Mouse (Mus musculus) limb, embryonic 13.5 days (tissue): ENCODE measurements around the gene Gpc6. TPM values are rescaled to one million over a fixed set of nuclear protein-coding genes. Genes with fewer than 3 reads are reported as not detected.

Source experiments
- ATAC-seq: fragments of 200-750 bp; cut with Nextera tagmentation; 2 replicates; pipeline ENCODE4 v1.8.0; 2017; ENCODE audit warnings: low read depth, moderate number of reproducible peaks, moderate TSS enrichment; ENCODE audit not compliant: low FRiP score
- H3K27ac ChIP-seq: fragments of 300-500 bp; sonication (generic); 2 replicates; pipeline ENCODE4 v1.5.1; 2015; ENCODE audit warnings: inconsistent platforms, mild to moderate bottlenecking, moderate library complexity
- H3K27me3 ChIP-seq: fragments of 300-500 bp; sonication (generic); 2 replicates; pipeline ENCODE4 v1.6.1; 2015; ENCODE audit warnings: mild to moderate bottlenecking, inconsistent platforms
- H3K36me3 ChIP-seq: fragments of 300-500 bp; sonication (generic); 2 replicates; pipeline ENCODE4 v1.6.1; 2015; ENCODE audit warnings: inconsistent platforms, mild to moderate bottlenecking, moderate library complexity
- H3K4me1 ChIP-seq: fragments of 300-500 bp; sonication (generic); 2 replicates; pipeline ENCODE4 v1.6.1; 2015; ENCODE audit warnings: inconsistent platforms
- H3K4me2 ChIP-seq: fragments of 300-500 bp; sonication (generic); replicated peaks from 2 replicates; pipeline ENCODE4 v1.6.1; 2015; ENCODE audit warnings: inconsistent platforms, mild to moderate bottlenecking, moderate library complexity
- H3K4me3 ChIP-seq: fragments of 300-500 bp; sonication (generic); 2 replicates; pipeline ENCODE4 v1.5.1; 2015; ENCODE audit warnings: moderate library complexity, mild to moderate bottlenecking, inconsistent platforms
- H3K9ac ChIP-seq: fragments of 300-500 bp; sonication (generic); 2 replicates; pipeline ENCODE4 v1.6.1; 2015; ENCODE audit warnings: mild to moderate bottlenecking, inconsistent platforms
- H3K9me3 ChIP-seq: fragments of 300-500 bp; sonication (generic); 2 replicates; pipeline ENCODE4 v1.6.1; 2016; ENCODE audit warnings: inconsistent platforms
- WGBS: fragments of 180-500 bp; shearing (Covaris S2); methylation state at CpG from one replicate; pipeline ENCODE4 v1.1.7; 2015; 5-methylcytosine and 5-hydroxymethylcytosine counted together
- polyA plus RNA-seq: library from polyadenylated mRNA; unstranded; fragments of >200 nt; fragmentation: Nextera tagmentation; extraction: Ambion mirVana; gene quantifications from 2 replicates; pipeline ENCODE4 v1.2.1, GENCODE M21; 2015

Gpc6 gene
- polyA plus RNA-seq, 1 experiment from 2014 or later = 59.6 TPM

GRCm38 (mm10) chr14:117202012-117202411, 276.9 kb downstream of the Gpc6 start:
- WGBS = 77% methylated on average over 2 of the region's 2 CpGs
- Histone ChIP-seq H3K9ac (no peak overlapping the region), H3K27me3 (no peaks in the 10 kb centered on the region), H3K27ac (no peak overlapping the region), H3K4me3 (no peak overlapping the region), H3K4me1 (no peaks in the 10 kb centered on the region), H3K36me3 (no peaks in the 10 kb centered on the region), H3K9me3 (no peaks in the 10 kb centered on the region), H3K4me2 (no peak overlapping the region)
- ATAC-seq = no peak

GRCm38 (mm10) chr14:117203960-117204359, 278.8 kb downstream of the Gpc6 start:
- no peak overlapping the region for H3K27ac ChIP-seq
- no peaks in the 10 kb centered on the region for H3K27me3 ChIP-seq
- 91% methylated on average over 3 of the region's 3 CpGs for WGBS
- H3K36me3 ChIP-seq = no peaks in the 10 kb centered on the region
- no peak overlapping the region for H3K4me2 ChIP-seq
- H3K4me3 ChIP-seq = no peak overlapping the region
- no peaks in the 10 kb centered on the region for H3K4me1 ChIP-seq
- H3K9ac ChIP-seq = no peak overlapping the region
- H3K9me3 ChIP-seq = no peaks in the 10 kb centered on the region
- no peak for ATAC-seq

GRCm38 (mm10) chr14:117214373-117214772, 289.3 kb downstream of the Gpc6 start:
- no peak overlapping the region for H3K9ac ChIP-seq
- H3K9me3 ChIP-seq = no peaks in the 10 kb centered on the region
- no peak overlapping the region for H3K4me2 ChIP-seq

GRCm38 (mm10) chr14:117226920-117227319, 301.8 kb downstream of the Gpc6 start:
- ATAC-seq = no peak

More at GRCm38 (mm10) chr14:117214373-117214772, 289.3 kb downstream of the Gpc6 start:
- no peaks in the 10 kb centered on the region for H3K36me3 ChIP-seq
- ATAC-seq = no peak
- no peak overlapping the region for H3K4me3 ChIP-seq
- H3K4me1 ChIP-seq = no peaks in the 10 kb centered on the region
- H3K27me3 ChIP-seq = no peaks in the 10 kb centered on the region
- H3K27ac ChIP-seq = no peak overlapping the region

GRCm38 (mm10) chr14:117230476-117230875, 305.4 kb downstream of the Gpc6 start:
- no peak for ATAC-seq
- no peak overlapping the region for H3K9ac ChIP-seq
- H3K4me2 ChIP-seq = no peak overlapping the region
- H3K9me3 ChIP-seq = no peaks in the 10 kb centered on the region
- H3K4me3 ChIP-seq = no peak overlapping the region
- no peaks in the 10 kb centered on the region for H3K4me1 ChIP-seq
- H3K36me3 ChIP-seq = no peaks in the 10 kb centered on the region
- 63% methylated on average over 4 of the region's 4 CpGs for WGBS
- no peak overlapping the region for H3K27ac ChIP-seq
- H3K27me3 ChIP-seq = no peaks in the 10 kb centered on the region

More at GRCm38 (mm10) chr14:117226920-117227319, 301.8 kb downstream of the Gpc6 start:
- no peak overlapping the region for H3K4me3 ChIP-seq
- no peak overlapping the region for H3K27ac ChIP-seq
- H3K4me2 ChIP-seq = no peak overlapping the region
- no peaks in the 10 kb centered on the region for H3K4me1 ChIP-seq
- H3K9ac ChIP-seq = no peak overlapping the region
- no peaks in the 10 kb centered on the region for H3K9me3 ChIP-seq
- no peaks in the 10 kb centered on the region for H3K36me3 ChIP-seq
- no peaks in the 10 kb centered on the region for H3K27me3 ChIP-seq

- Histone ChIP-seq H3K4me3 (no peak overlapping the region), H3K27me3 (no peaks in the 10 kb centered on the region), H3K9me3 (no peaks in the 10 kb centered on the region), H3K9ac (no peak overlapping the region), H3K4me1 (0 out of 2 replicates have a peak, but pooled peaks cover 3% of the 10 kb centered on the region), H3K36me3 (no peaks in the 10 kb centered on the region), H3K27ac (no peak overlapping the region), H3K4me2 (no peak overlapping the region)
- WGBS = 66% methylated on average over 6 of the region's 6 CpGs
- ATAC-seq = no peak
Measured at GRCm38 (mm10) chr14:117238226-117238625, 313.1 kb downstream of the Gpc6 start.

- H3K27ac ChIP-seq = no peak overlapping the region
- H3K4me3 ChIP-seq = no peak overlapping the region
- ATAC-seq = no peak
- no peaks in the 10 kb centered on the region for H3K36me3 ChIP-seq
- H3K9me3 ChIP-seq = no peaks in the 10 kb centered on the region
- H3K4me1 ChIP-seq = 0 out of 2 replicates have a peak, but pooled peaks cover 3% of the 10 kb centered on the region
- H3K4me2 ChIP-seq = no peak overlapping the region
- no peaks in the 10 kb centered on the region for H3K27me3 ChIP-seq
- WGBS = 35% methylated on average over 8 of the region's 8 CpGs
- H3K9ac ChIP-seq = no peak overlapping the region
Measured at GRCm38 (mm10) chr14:117239694-117240427, 314.7 kb downstream of the Gpc6 start.

GRCm38 (mm10) chr14:117245631-117246030, 320.5 kb downstream of the Gpc6 start:
- no peak overlapping the region for H3K4me3 ChIP-seq
- no peak for ATAC-seq
- H3K36me3 ChIP-seq = no peaks in the 10 kb centered on the region
- H3K9ac ChIP-seq = no peak overlapping the region
- WGBS = 94% methylated on average over 3 of the region's 3 CpGs
- 0 out of 2 replicates have a peak, but pooled peaks cover 3% of the 10 kb centered on the region for H3K4me1 ChIP-seq
- H3K4me2 ChIP-seq = no peak overlapping the region
- no peaks in the 10 kb centered on the region for H3K9me3 ChIP-seq
- no peak overlapping the region for H3K27ac ChIP-seq
- no peaks in the 10 kb centered on the region for H3K27me3 ChIP-seq

- H3K4me2 ChIP-seq = no peak overlapping the region
- no peaks in the 10 kb centered on the region for H3K4me1 ChIP-seq
- no peaks in the 10 kb centered on the region for H3K27me3 ChIP-seq
- H3K9ac ChIP-seq = no peak overlapping the region
- no peak overlapping the region for H3K27ac ChIP-seq
- no peaks in the 10 kb centered on the region; the same call in 1 of the 2 replicates for H3K9me3 ChIP-seq
- H3K36me3 ChIP-seq = no peaks in the 10 kb centered on the region
- no peak for ATAC-seq
- no peak overlapping the region for H3K4me3 ChIP-seq
- whole genome bisulfite sequencing = 82% methylated on average over 4 of the region's 4 CpGs
Measured at GRCm38 (mm10) chr14:117256192-117256591, 331.1 kb downstream of the Gpc6 start.

- H3K36me3 ChIP-seq = no peaks in the 10 kb centered on the region
- no peak for ATAC-seq
- no peak overlapping the region for H3K4me2 ChIP-seq
- no peaks in the 10 kb centered on the region for H3K27me3 ChIP-seq
- no peaks in the 10 kb centered on the region for H3K9me3 ChIP-seq
- H3K4me1 ChIP-seq = no peaks in the 10 kb centered on the region
- H3K4me3 ChIP-seq = no peak overlapping the region
- no peak overlapping the region for H3K9ac ChIP-seq
- no peak overlapping the region for H3K27ac ChIP-seq
Measured at GRCm38 (mm10) chr14:117265653-117266052, 340.5 kb downstream of the Gpc6 start.

GRCm38 (mm10) chr14:117267823-117268601, 342.9 kb downstream of the Gpc6 start:
- peak; percentile 59; the same call in 1 of the 2 replicates for ATAC-seq
- no peaks in the 10 kb centered on the region for H3K4me1 ChIP-seq
- no peaks in the 10 kb centered on the region for H3K36me3 ChIP-seq
- WGBS = 46% methylated on average over 3 of the region's 3 CpGs
- H3K4me2 ChIP-seq = no peak overlapping the region
- no peaks in the 10 kb centered on the region for H3K9me3 ChIP-seq
- no peak overlapping the region for H3K9ac ChIP-seq
- no peak overlapping the region for H3K27ac ChIP-seq
- H3K4me3 ChIP-seq = no peak overlapping the region
- H3K27me3 ChIP-seq = no peaks in the 10 kb centered on the region

GRCm38 (mm10) chr14:117283631-117284030, 358.5 kb downstream of the Gpc6 start:
- WGBS = 93% methylated on average over 3 of the region's 3 CpGs

More at GRCm38 (mm10) chr14:117283631-117284030, 358.5 kb downstream of the Gpc6 start:
- Histone ChIP-seq H3K27me3 (no peaks in the 10 kb centered on the region), H3K4me3 (no peak overlapping the region), H3K4me1 (no peaks in the 10 kb centered on the region), H3K36me3 (0 out of 2 replicates have a peak, but pooled peaks cover 9% of the 10 kb centered on the region), H3K9me3 (no peaks in the 10 kb centered on the region), H3K27ac (no peak overlapping the region), H3K4me2 (no peak overlapping the region), H3K9ac (no peak overlapping the region)
- no peak for ATAC-seq
